Mouse (Mus musculus): ENCODE measurements around the gene S1pr5.
"Not testable (repeated sequence)": the region's sequence is repeated elsewhere in the genome, so short reads cannot be mapped to it uniquely, and the experiment has no call there.

Gene S1pr5

DNA sequence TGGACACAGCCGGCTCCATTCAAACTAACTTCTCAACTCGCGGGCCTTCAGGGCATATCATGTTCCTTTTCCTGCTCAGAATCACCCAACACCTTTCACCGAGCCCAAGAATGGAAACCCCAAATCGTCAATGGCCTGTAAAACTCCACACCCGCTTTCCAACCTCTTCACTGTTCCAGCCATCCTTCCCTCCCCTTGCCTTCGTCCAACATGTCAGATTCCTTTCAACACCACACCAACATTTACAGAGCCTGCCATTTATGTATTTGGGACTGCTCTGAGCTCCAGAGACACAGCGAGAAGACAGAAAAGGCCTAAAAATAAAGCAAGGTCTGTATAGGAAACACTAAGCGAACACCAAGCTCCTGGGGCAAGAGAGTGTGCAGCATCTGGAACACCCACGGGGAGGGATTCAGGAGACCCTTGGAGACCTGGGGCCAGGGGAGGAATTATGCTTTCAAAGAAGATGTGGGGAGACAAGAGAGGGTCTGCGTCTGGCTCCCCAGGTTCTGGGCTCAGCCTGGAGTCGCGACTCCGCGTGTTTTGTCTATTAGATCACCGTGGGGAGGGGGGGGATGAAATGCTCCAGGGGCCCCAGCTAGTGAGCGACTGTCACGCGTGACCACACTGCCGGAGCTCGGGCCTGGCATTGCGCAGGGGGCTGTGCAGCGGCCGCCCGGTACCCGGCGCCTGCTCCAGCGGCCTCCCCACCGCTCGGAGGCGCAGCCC lies 10.1 kb downstream of the S1pr5 start:
- no peak for DNase-seq (ENCODE audit: extremely low spot score, low read depth, low spot score)

DNA sequence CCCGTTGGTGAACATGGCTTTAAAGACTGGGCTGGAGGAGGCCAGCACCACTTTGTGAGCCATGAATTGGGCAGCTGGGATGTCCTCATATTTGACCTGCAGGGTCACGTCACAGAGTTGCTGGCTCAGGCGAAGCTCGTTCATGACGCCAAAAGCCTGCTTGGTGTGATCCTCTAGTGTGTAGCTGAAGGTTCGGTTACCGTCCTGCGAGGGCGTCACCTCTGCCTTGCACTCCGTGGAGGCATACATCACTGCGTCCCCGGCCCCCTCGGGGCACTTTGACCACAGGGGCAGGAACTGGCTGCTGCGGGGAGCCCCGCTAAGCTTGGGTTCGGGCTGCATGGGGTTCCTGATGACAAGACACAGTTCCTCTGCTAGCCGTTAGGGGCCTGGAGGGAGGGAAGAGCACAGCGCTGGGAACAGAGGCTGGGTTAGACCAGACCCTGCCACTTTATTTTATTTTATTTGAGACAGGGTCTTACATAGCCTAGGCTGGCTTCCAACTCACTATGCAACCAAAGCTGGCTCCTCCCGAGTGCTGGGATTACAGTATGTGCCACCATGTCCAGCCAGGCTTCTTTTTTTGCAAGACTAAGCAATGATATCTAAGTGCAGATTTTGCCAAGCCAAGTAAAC lies 10.8 kb downstream of the S1pr5 start:
- no peak for DNase-seq (ENCODE audit: extremely low spot score, low read depth, low spot score)

DNA sequence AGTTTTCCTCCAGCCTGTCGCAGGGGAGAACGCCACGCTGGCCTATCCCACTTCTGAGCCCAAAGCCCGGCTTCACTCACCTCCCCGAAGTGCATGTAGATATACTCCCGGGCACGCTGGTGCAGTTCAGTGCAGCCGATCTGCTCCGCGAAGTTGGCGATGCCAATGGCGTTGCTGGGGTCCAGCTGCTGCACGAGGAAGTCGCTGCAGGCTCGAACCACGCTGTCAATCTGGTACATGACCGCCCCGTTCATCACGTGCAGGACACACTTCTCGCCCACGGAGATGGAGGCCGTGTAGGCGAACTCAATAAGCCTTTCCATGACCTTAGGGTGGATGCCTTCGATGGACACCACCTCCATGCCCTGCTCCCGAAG lies 11.3 kb downstream of the S1pr5 start:
- no peak for DNase-seq (ENCODE audit: extremely low spot score, low read depth, low spot score)

DNA sequence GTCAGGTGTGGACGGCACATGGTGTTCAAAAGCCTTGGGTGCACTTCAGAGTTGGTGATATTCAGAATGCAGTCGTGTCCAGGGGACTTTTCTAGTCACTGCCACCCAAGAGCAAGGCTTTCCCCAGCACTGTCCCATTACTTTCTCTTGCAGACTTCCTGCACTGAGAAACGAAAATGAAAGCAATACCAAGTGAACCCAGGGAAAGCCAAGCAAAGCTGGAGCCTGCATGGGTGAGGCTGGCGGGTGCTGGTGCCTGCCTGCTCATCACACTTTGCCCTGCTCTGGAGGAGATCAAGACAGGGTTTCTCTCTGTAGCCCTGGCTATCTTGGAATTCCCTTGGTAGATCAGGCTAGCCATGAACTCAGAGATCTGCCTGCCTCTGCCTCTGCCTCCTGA lies 12.9 kb downstream of the S1pr5 start:
- DNase-seq (ENCODE audit: extremely low spot score, low read depth, low spot score), result no peak

DNA sequence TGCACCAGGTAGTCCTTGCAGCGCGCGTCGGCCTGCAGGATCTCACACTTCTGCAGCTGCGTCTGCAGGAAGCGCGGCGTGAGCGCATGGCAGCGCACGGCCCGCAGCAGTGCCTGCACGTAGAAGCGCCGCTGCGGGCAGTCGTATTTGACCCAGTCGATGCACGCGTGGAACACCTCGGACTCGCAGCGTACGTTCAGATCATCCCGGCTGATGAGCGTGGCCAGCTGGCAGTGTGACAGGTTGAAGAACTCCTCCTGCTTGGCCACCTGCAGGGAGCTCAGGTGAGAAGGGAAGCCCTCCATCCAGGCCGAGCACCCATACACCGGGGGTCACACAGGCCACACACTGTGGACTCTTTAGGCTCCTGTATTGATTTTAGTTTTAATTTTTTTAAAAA lies 14.4 kb downstream of the S1pr5 start:
- no peak for DNase-seq (ENCODE audit: extremely low spot score, low read depth, low spot score)

DNA sequence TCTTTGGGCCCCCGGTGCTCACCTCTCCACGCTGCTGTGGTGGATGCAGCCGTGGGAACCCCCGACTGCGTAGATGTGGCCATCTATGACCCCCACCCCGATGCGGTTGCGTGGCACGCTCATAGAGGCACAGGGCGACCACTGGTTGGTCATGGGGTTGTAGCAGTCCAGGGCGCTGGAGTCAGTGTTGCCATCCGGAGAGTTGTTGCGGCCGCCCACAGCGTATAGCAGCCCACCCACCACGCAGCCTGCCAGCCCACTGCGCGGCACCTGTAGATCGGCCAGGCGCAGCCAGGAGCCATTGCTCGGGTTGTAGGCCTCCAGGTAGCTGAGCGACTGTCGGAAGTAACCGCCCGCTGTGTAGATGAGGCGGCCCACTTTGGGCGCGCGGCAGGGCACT lies 14.9 kb downstream of the S1pr5 start:
- DNase-seq (ENCODE audit: extremely low spot score, low read depth, low spot score), result no peak

DNA sequence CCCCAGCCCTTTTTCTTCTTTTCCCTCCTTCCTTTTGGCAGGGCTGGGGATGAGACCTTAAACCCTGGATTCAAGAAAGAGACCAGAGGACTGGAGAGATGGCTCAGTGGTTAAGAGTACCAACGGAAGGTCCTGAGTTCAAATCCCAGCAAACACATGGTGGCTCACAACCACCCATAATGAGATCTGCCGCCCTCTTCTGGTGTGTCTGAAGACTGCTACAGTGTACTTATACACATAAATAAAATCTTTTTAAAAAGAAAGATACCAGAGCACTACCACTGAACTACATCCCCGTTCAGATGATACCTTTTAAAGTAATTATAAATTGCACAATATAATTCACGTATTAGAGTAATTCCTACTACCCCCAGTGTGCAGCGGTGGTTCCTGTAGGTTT lies 15.4 kb downstream of the S1pr5 start:
- DNase-seq (ENCODE audit: extremely low spot score, low read depth, low spot score), result no peak

DNA sequence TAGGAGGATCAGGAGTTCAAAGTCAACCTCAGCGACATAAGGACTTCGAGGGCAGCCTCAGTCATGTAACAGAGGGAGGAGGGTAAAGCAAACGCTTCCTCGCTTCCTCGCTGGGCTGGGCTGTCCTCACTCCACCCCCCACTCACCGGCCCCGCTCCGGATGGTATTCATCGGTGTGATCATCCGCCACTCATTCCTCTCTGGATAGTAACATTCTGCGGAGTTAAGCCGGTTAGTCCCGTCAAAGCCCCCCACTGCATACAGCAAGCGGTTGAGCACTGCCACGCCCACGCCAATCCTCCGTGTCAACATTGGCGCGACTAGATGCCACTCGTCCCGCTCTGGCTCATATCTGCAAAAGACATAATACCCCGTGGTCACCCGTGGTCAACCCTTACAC lies 16.7 kb downstream of the S1pr5 start:
- DNase-seq (ENCODE audit: extremely low spot score, low read depth, low spot score), result no peak

DNA sequence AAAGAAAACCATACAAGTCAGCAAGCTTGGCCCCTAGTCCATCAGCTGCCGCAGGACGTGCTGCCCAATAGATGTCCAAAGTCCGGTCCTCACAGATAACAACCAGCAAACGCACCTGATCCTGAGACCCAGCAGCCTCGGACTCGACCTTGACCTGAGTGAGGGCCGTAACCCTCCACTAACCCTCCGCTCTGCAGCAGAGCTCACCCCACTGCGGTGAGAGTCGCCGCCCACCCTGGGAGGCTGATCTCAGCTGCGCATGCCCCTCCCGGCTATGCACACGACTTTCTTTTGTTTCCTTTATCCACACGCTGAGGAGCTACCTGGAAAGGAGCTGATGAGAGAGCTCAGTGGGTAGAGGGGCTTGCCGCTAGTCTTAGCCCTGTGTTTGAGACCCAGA lies 20.9 kb downstream of the S1pr5 start:
- no peak for DNase-seq (ENCODE audit: extremely low spot score, low read depth, low spot score)

DNA sequence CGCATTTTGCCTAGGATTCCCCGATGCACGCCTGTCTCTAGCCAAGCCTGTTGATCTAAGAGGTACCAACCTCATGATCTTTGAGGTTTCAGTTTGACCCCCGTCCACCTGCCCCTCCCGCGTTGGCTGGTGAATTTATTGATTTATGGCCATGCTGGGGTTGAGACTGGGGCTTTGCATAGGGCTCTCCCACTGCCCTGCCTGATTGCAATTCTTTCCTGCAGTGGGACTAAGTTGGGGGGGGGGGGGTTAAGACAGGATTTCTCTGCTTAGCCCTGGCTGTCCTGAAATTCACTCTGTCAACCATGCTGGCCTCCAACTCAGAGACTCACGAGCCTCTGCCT lies 22.9 kb downstream of the S1pr5 start:
- no peak for DNase-seq (ENCODE audit: extremely low spot score, low read depth, low spot score)

DNA sequence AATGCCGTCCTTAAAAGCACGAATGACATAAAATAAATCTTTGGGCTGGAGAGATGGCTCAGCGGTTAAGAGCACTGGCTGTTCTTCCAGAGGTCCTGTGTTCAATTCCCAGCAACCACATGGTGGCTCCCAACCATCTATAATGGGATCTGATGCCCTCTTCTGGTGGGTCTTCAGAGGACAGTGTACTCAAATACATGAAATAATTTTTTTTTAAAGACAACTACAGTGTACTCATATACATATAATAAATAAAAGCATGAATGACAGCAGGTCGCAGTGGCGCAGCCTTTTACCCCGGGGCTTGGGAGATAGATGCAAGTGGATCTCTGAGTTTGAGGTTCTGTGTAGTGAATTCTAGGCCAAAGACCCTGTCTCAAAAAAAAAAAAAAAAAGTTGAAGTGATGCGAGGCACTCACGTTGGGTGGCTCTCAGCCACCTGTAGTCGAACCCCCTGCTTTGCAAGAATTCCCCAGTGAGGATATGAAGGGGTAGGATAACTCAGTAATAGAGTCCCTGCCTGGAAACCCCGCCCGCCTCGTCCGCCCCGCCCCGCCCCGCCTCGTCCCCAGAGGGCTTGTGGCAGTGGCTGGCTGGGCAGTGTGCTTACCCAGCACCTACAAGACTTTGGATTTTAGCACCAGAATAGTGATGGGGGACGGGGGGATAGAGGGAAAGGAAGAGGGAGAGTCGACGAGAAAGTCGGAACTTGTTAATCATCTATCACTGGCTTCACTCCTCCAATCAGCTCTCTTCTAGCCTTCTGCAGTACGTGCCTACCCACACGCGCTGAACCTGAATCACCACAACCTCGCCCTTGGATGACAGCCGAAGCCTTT lies 23.4 kb downstream of the S1pr5 start:
- no peak for DNase-seq (ENCODE audit: extremely low spot score, low read depth, low spot score)

DNA sequence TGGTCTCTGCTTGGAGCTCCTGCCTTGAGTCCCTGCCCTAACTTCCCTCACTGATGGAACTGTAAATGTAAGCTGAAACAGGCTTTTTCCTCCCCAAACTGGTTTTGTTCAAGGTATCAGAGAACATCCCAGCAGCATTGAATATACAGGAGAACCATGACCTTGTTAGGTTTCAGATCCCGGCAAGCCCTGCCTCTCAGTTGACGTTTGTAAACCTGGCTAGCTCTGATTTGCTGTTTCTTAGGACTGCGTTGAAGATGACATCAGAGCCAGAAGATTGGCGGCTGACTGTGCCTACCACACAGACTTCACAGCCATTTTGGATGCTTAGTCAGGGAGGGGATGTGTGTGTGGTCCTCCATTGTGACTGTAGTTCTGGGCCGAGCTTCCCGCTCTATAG lies 24.3 kb downstream of the S1pr5 start:
- no peak for DNase-seq (ENCODE audit: extremely low spot score, low read depth, low spot score)

DNA sequence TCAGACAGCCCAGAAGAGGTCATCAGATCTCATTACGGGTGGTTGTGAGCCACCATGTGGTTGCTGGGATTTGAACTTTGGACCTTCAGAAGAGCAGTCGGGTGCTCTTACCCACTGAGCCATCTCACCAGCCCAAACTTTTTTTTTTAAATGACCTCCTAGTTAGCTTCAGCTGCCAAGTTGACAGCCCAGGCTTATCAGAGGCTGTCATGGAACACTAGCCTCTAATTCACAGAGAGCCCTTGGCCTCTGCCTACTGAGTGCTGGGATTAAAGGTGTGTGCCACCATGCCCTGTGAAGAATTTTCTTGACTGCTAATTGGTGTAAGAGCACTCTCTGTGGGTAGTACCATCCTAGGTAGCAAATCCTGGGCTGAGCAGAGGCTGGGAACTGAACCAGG lies 24.8 kb downstream of the S1pr5 start:
- not testable (repeated sequence) for DNase-seq (ENCODE audit: extremely low spot score, low read depth, low spot score)

DNA sequence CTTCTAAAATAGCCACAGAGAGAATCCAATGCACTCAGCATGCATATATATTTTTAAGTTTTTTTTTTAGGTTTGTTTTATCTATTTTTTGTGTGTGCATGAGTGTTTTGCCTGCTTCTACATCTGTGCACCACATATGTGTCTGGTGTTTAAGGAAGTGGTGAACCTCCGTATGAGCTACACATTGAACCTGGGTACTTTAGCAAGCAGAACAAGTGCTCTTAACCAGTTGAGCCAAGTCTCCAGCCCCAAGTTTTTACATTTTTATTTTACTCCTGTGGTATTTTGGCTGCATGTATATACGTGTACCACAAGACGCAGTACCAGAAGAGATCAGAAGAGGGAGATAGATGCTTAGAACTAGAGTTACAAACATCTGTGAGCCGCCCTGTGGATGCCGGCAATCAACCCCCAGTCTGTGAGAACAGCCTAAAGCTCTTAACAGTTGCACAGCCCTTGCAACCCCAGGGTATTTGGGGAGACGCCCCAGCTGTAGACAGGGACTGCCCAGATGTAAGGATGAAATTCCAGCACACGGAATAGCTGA lies 26.8 kb downstream of the S1pr5 start:
- DNase-seq (ENCODE audit: extremely low spot score, low read depth, low spot score), result peak; percentile 73

DNA sequence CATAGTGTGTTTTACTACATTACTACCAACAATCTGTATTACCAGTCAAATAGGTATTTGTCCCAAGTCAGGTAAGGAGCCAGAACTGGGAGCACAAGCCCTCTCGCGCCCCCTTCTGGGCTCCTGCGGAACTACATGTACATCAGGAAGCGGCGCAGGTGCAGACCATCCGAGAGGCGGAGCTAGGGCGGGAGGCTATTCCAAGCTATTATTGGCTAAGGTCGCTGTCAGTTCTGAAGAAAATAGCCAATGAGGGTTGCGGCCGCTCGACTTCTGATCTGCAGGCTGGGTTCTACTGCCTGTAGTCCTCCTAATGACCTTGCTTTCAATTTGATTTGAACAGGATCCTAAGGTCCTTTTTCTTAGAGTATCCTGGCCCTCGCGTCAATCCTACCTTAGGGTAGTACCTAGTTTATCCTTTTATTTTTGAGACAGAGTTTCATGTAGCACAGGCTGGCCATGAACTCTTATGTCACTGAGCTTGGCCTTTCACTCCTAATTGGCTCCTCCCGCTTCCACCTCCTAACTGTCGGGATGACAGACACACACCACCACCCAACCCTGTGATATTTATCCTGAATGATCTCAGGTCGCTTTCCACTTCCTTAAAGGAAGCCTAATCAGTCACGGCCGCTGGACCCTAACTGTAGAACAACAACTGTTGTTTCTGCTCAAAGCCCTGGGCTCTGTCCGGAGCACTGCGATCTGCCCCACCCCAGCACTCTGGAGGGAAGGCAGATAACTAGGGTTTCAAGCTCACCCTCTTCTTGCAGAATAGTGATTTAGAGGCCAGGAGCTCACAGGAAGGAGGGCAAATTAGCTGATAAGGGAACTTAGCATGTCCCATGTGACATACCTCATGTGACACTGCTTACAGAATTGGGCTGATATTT lies 27.5 kb downstream of the S1pr5 start:
- DNase-seq (ENCODE audit: extremely low spot score, low read depth, low spot score), result peak; percentile 79

DNA sequence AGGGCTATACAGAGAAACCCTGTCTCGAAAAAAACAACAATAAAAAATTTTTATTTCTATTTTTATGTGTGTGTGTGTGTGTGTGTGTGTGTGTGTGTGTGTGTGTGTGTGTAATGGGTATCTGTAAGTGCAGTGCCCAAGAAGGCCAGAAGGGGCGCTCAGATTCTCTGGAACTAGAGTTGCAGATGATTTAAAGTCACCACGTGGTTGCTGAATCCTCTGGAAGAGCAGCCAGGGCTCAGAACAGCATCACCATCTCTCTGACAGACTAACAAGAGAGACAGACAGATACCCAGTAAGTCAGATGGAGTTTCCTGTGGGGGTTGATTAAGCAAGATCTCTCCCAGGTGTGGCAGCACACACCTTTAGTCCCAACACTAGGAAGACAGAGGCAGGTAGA lies 28.4 kb downstream of the S1pr5 start:
- no peak for DNase-seq (ENCODE audit: extremely low spot score, low read depth, low spot score)

DNA sequence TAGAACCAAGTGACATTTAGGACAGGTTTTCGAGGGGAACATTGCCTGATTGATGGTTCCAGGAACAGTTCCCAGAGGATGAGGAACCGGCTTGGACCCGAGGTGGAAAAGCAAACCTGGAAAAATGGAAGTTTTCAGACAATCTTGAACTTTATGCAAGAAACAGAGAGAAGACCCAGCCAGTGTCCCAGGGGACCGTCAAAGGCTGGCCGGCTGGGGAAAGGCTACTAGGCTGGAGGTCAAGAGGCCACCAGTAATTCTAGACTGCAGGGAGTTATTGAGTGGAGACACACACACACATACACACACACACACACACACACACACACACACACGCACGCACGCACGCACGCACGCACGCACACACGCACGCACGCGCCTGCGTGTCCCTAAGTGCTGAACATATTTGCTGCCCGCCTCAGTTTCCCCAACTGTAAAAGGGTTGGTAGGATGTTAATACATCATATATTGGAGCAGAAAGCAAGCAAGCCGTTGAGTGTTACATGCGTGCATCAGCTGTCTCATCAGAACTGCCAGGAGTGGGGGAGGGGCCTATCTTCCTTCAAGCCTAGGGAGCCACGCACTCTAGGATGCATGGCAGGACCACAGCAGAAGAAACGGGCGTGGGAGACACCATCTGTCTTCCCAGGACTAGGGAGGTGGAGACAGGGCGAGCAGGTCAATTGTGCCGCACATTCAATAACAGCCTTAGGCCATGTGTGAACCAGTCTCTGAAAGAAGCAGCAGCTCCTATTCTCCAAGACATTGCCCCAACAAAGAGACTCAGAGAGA lies 32.0 kb downstream of the S1pr5 start:
- DNase-seq (ENCODE audit: extremely low spot score, low read depth, low spot score), result no peak

DNA sequence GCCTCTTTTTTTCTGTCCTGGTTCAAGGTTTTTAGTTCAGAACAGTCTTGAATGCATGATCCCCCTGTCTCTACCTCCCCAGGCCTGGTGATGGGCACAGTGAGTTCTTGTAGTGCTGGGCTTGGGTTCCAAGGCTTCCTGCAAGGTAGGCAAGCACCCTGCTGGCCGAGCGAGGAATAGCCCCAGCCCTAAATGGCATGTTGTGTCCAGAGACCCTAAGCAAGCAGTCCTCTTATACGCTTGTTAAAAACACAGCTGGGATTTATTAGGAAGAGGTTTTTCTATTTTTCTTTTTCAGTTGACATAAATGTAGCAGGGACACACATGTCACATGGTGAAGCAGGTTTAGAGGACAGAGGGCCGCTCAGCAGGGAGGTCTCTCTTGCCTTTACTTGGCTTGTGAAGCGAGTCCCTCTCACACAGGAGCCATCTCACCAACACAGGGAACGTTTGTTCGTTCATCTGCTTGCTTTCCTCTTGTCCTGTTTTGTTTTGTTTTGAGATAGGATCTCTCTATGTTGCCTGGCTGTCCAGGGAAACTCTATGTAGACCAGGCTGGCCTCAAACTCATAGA lies 34.5 kb downstream of the S1pr5 start:
- DNase-seq (ENCODE audit: extremely low spot score, low read depth, low spot score), result no peak

DNA sequence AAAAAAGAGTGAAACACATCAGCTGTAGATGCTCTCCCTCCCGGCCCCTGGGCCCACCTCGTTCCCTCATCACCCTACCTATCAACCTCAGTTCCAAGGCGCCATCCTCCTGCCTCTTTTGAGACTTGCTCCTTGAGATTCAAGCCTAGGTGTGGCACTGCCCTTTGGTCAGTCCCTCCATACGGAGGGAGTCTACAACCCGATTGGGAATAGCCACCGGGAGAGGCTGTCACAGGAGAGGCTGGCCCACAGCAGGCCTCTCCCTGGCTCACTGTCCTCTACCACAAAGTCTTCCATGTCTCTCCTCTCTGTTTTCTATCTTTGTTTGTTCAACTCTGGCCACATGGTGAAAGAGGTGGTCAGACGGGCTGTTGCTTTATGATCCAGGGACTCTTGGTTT lies 36.6 kb downstream of the S1pr5 start:
- no peak for DNase-seq (ENCODE audit: extremely low spot score, low read depth, low spot score)

DNA sequence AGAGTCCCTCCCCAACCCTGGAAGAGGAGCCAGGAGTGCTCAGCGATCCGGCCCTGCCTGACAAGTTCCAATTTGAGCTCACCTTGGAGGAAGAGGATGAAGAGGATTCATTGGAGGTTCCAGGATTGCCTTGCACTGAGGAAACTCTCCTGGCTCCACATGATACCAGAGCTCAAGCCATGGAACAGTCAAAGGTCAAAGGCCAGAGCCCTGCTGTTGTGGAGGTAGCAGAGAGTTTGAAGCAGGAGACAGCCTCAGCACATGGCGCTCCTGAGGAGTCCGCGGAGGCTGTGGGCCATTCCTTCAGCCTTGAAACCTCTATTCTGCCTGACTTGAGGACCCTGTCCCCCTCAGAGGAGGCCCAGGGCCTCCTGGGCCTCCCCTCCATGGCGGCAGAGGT lies 37.4 kb downstream of the S1pr5 start:
- DNase-seq (ENCODE audit: extremely low spot score, low read depth, low spot score), result no peak

Data from hindlimb bud, embryonic 11.5 days (tissue).